Mouse (Mus musculus): Measurements from ENCODE around the gene Apln. TPM values are rescaled to one million over a fixed set of nuclear protein-coding genes. Genes with fewer than 3 reads are reported as not detected.

The Apln gene
- polyA plus RNA-seq (2015; fragmentation: Nextera tagmentation; extraction: Ambion mirVana) = 6.0 and 6.4 TPM in 2 replicates

- H3K4me3 ChIP-seq (replicated peaks) = peak within 1 kb of the TSS; percentile 50
- peaks cover 10% of the 10 kb centered on the region for H3K27me3 ChIP-seq (replicated peaks)
- WGBS = 20% methylated on average over 73 of the region's 73 CpGs
- 0 out of 2 replicates have a peak within 1 kb of the TSS, but pooled peaks have one; percentile 13 for H3K27ac ChIP-seq
- H3K4me1 ChIP-seq (replicated peaks) = no peaks in the 10 kb centered on the region
- H3K4me2 ChIP-seq (replicated peaks) = peak within 1 kb of the TSS; percentile 84
- no peaks in the 10 kb centered on the region for H3K9me3 ChIP-seq
- peak; percentile 81 for ATAC-seq
- H3K36me3 ChIP-seq = no peaks in the 10 kb centered on the region
- peak within 1 kb of the TSS; percentile 36 for H3K9ac ChIP-seq
Measured at GRCm38 (mm10) chrX:48034144-48035113, at the start of gene Apln. Apln (minus strand) TSS chrX:48034853.

GRCm38 (mm10) chrX:48082364-48082763, 47.7 kb upstream of the Apln start:
- no peak overlapping the region for H3K4me3 ChIP-seq (replicated peaks)
- no peak overlapping the region for H3K4me2 ChIP-seq (replicated peaks)
- H3K27ac ChIP-seq = no peak overlapping the region
- H3K9me3 ChIP-seq = no peaks in the 10 kb centered on the region
- H3K27me3 ChIP-seq (replicated peaks) = no peaks in the 10 kb centered on the region
- ATAC-seq = no peak
- H3K4me1 ChIP-seq (replicated peaks) = no peaks in the 10 kb centered on the region
- H3K9ac ChIP-seq = no peak overlapping the region
- WGBS = 63% methylated on average over 5 of the region's 5 CpGs
- no peaks in the 10 kb centered on the region for H3K36me3 ChIP-seq

GRCm38 (mm10) chrX:48076806-48077425, 42.3 kb upstream of the Apln start:
- H3K4me1 ChIP-seq (replicated peaks) = no peaks in the 10 kb centered on the region
- no peaks in the 10 kb centered on the region for H3K36me3 ChIP-seq
- no peak overlapping the region for H3K9ac ChIP-seq
- no peak for ATAC-seq
- no peak overlapping the region for H3K4me2 ChIP-seq (replicated peaks)
- no peak overlapping the region for H3K27ac ChIP-seq
- no peaks in the 10 kb centered on the region for H3K9me3 ChIP-seq
- H3K27me3 ChIP-seq (replicated peaks) = peaks cover 4% of the 10 kb centered on the region; the same call in 1 of the 2 replicates
- no peak overlapping the region for H3K4me3 ChIP-seq (replicated peaks)
- 79% methylated on average over 4 of the region's 4 CpGs for WGBS

- Histone ChIP-seq H3K36me3 (no peaks in the 10 kb centered on the region), H3K4me2 (replicated peaks) (no peak overlapping the region), H3K4me1 (replicated peaks) (no peaks in the 10 kb centered on the region), H3K9me3 (no peaks in the 10 kb centered on the region), H3K9ac (no peak overlapping the region), H3K27ac (no peak overlapping the region), H3K27me3 (replicated peaks) (peaks cover 4% of the 10 kb centered on the region), H3K4me3 (replicated peaks) (no peak overlapping the region)
- no peak for ATAC-seq
- 95% methylated on average over 3 of the region's 3 CpGs for WGBS
Measured at GRCm38 (mm10) chrX:48074691-48075090, 40.0 kb upstream of the Apln start.

- Histone ChIP-seq H3K27me3 (replicated peaks) (peaks cover 4% of the 10 kb centered on the region), H3K4me2 (replicated peaks) (no peak overlapping the region), H3K9ac (no peak overlapping the region), H3K36me3 (no peaks in the 10 kb centered on the region), H3K4me3 (replicated peaks) (no peak overlapping the region), H3K4me1 (replicated peaks) (no peaks in the 10 kb centered on the region), H3K9me3 (no peaks in the 10 kb centered on the region), H3K27ac (no peak overlapping the region)
- ATAC-seq = no peak
- WGBS = 30% methylated on average over 5 of the region's 5 CpGs
Measured at GRCm38 (mm10) chrX:48072401-48072800, 37.7 kb upstream of the Apln start.

GRCm38 (mm10) chrX:48071961-48072360, 37.3 kb upstream of the Apln start:
- H3K27ac ChIP-seq = no peak overlapping the region
- H3K4me2 ChIP-seq (replicated peaks) = no peak overlapping the region
- no peak for ATAC-seq
- peaks cover 4% of the 10 kb centered on the region for H3K27me3 ChIP-seq (replicated peaks)
- no peaks in the 10 kb centered on the region for H3K4me1 ChIP-seq (replicated peaks)
- no peaks in the 10 kb centered on the region for H3K36me3 ChIP-seq
- H3K9me3 ChIP-seq = no peaks in the 10 kb centered on the region
- H3K9ac ChIP-seq = no peak overlapping the region
- H3K4me3 ChIP-seq (replicated peaks) = no peak overlapping the region
- 43% methylated on average over 3 of the region's 3 CpGs for WGBS

GRCm38 (mm10) chrX:48066891-48067290, 32.2 kb upstream of the Apln start:
- H3K9me3 ChIP-seq = no peaks in the 10 kb centered on the region
- H3K27me3 ChIP-seq (replicated peaks) = no peaks in the 10 kb centered on the region; the same call in 1 of the 2 replicates
- no peak overlapping the region for H3K4me3 ChIP-seq (replicated peaks)
- H3K36me3 ChIP-seq = no peaks in the 10 kb centered on the region
- WGBS = 71% methylated on average over 3 of the region's 3 CpGs
- H3K4me2 ChIP-seq (replicated peaks) = no peak overlapping the region
- H3K4me1 ChIP-seq (replicated peaks) = no peaks in the 10 kb centered on the region
- H3K27ac ChIP-seq = no peak overlapping the region
- H3K9ac ChIP-seq = no peak overlapping the region
- no peak for ATAC-seq

- Histone ChIP-seq H3K4me3 (replicated peaks) (no peak overlapping the region), H3K9ac (no peak overlapping the region), H3K9me3 (no peaks in the 10 kb centered on the region), H3K36me3 (no peaks in the 10 kb centered on the region), H3K27ac (no peak overlapping the region), H3K4me1 (replicated peaks) (no peaks in the 10 kb centered on the region), H3K4me2 (replicated peaks) (no peak overlapping the region), H3K27me3 (replicated peaks) (no peaks in the 10 kb centered on the region)
- 37% methylated on average over 5 of the region's 5 CpGs for WGBS
- ATAC-seq = no peak
Measured at GRCm38 (mm10) chrX:48064166-48064853, 29.7 kb upstream of the Apln start.

GRCm38 (mm10) chrX:48062481-48062880, 27.8 kb upstream of the Apln start:
- Histone ChIP-seq H3K4me1 (replicated peaks) (no peaks in the 10 kb centered on the region), H3K36me3 (no peaks in the 10 kb centered on the region), H3K9me3 (no peaks in the 10 kb centered on the region), H3K4me2 (replicated peaks) (no peak overlapping the region), H3K27me3 (replicated peaks) (no peaks in the 10 kb centered on the region), H3K9ac (no peak overlapping the region), H3K4me3 (replicated peaks) (no peak overlapping the region), H3K27ac (no peak overlapping the region)
- ATAC-seq = no peak
- WGBS = 63% methylated on average over 4 of the region's 4 CpGs

GRCm38 (mm10) chrX:48054186-48055015, 19.7 kb upstream of the Apln start:
- no peak overlapping the region for H3K27ac ChIP-seq
- peak overlapping the region; percentile 71 for H3K4me2 ChIP-seq (replicated peaks)
- peak; percentile 73 for ATAC-seq
- no peaks in the 10 kb centered on the region for H3K9me3 ChIP-seq
- WGBS = 34% methylated on average over 31 of the region's 31 CpGs
- no peak overlapping the region for H3K9ac ChIP-seq
- 0 out of 2 replicates have a peak, but pooled peaks cover 9% of the 10 kb centered on the region for H3K27me3 ChIP-seq (replicated peaks)
- peak overlapping the region; percentile 37 for H3K4me3 ChIP-seq (replicated peaks)
- H3K4me1 ChIP-seq (replicated peaks) = no peaks in the 10 kb centered on the region
- H3K36me3 ChIP-seq = no peaks in the 10 kb centered on the region

GRCm38 (mm10) chrX:48053743-48054142, 19.1 kb upstream of the Apln start:
- Histone ChIP-seq H3K4me2 (replicated peaks) (peak overlapping the region; percentile 71), H3K27me3 (replicated peaks) (0 out of 2 replicates have a peak, but pooled peaks cover 9% of the 10 kb centered on the region), H3K4me3 (replicated peaks) (no peak overlapping the region), H3K9ac (no peak overlapping the region), H3K27ac (no peak overlapping the region), H3K9me3 (no peaks in the 10 kb centered on the region), H3K36me3 (no peaks in the 10 kb centered on the region), H3K4me1 (replicated peaks) (no peaks in the 10 kb centered on the region)
- WGBS = 49% methylated on average over 3 of the region's 3 CpGs
- ATAC-seq = no peak
